Mouse (Mus musculus) heart, embryonic 14.5 days (tissue): ENCODE data around the gene Crebl2. TPM values are rescaled to one million over a fixed set of nuclear protein-coding genes. Genes with fewer than 3 reads are reported as not detected.

ENCODE experiments used
- ATAC-seq: fragments of 200-750 bp; cut with Nextera tagmentation; 2 replicates; pipeline ENCODE4 v1.8.0; 2017; ENCODE audit warnings: low read depth, moderate TSS enrichment; ENCODE audit not compliant: insufficient number of reproducible peaks, insufficient read depth, low FRiP score
- H3K27ac ChIP-seq, 2 experiments: fragments of 200-500 bp in 1 of 2; fragments of 300-500 bp in 1 of 2; sonication (generic) in 1 of 2; replicated peaks in 1 of 2; 2 replicates each; pipeline ENCODE4 v1.5.1; 2012 to 2014; ENCODE audit warnings: low read depth in 2 of 2, low read length in 2 of 2, control low read depth in 1 of 2, mild to moderate bottlenecking in 1 of 2, mixed read lengths in 1 of 2; ENCODE audit not compliant: control insufficient read depth in 1 of 2, insufficient read depth in 1 of 2
- H3K27me3 ChIP-seq: fragments of 300-500 bp; sonication (generic); 2 replicates; pipeline ENCODE4 v1.6.1; 2014; ENCODE audit warnings: mild to moderate bottlenecking, low read length, control low read depth; ENCODE audit not compliant: control insufficient read depth, insufficient read depth
- H3K36me3 ChIP-seq: fragments of 300-500 bp; sonication (generic); 2 replicates; pipeline ENCODE4 v1.6.1; 2014; ENCODE audit warnings: mild to moderate bottlenecking, control low read depth, low read length, mixed read lengths; ENCODE audit not compliant: control insufficient read depth, insufficient read depth
- H3K4me1 ChIP-seq, 2 experiments: fragments of 200-500 bp in 1 of 2; fragments of 300-500 bp in 1 of 2; sonication (generic) in 1 of 2; 2 replicates each; pipeline ENCODE4 v1.6.1; 2012 to 2014; ENCODE audit warnings: low read length in 2 of 2, control low read depth in 1 of 2, mixed read lengths in 1 of 2; ENCODE audit not compliant: control insufficient read depth in 2 of 2, insufficient read depth in 2 of 2
- H3K4me2 ChIP-seq: fragments of 300-500 bp; sonication (generic); 2 replicates; pipeline ENCODE4 v1.6.1; 2014; ENCODE audit warnings: mild to moderate bottlenecking, low read length
- H3K4me3 ChIP-seq, 2 experiments: fragments of 200-500 bp in 1 of 2; fragments of 300-500 bp in 1 of 2; sonication (generic) in 1 of 2; 2 replicates each; pipeline ENCODE4 v1.5.1; 2012 to 2014; ENCODE audit warnings: low read length in 2 of 2, mild to moderate bottlenecking in 2 of 2, control low read depth in 1 of 2, low read depth in 1 of 2, moderate library complexity in 1 of 2; ENCODE audit not compliant: control insufficient read depth in 1 of 2, insufficient read depth in 1 of 2
- H3K9ac ChIP-seq: fragments of 300-500 bp; sonication (generic); 2 replicates; pipeline ENCODE4 v1.6.1; 2014; ENCODE audit warnings: mild to moderate bottlenecking, low read length
- H3K9me3 ChIP-seq: fragments of 300-500 bp; sonication (generic); 2 replicates; pipeline ENCODE4 v1.6.1; 2016; ENCODE audit warnings: low read length, control low read depth; ENCODE audit not compliant: control insufficient read depth
- WGBS: fragments of 180-500 bp; shearing (Covaris S2); extraction: QIAGEN DNeasy Blood & Tissue Kit; methylation state at CpG from one replicate; pipeline ENCODE4 v1.1.7; 2014; 5-methylcytosine and 5-hydroxymethylcytosine counted together
- polyA plus RNA-seq: library from polyadenylated mRNA; unstranded; fragments of >200 nt; fragmentation: Nextera tagmentation; extraction: Ambion mirVana; gene quantifications from 2 replicates; pipeline ENCODE4 v1.2.1, GENCODE M21; 2014

Gene Crebl2
- polyA plus RNA-seq, 1 experiment from 2014 or later: 1.6 TPM

- H3K9me3 ChIP-seq: no peaks in the 10 kb centered on the region
- 0 out of 2 replicates have a peak, but pooled peaks cover 3% of the 10 kb centered on the region for H3K36me3 ChIP-seq
- no peak overlapping the region for H3K9ac ChIP-seq
- H3K4me2 ChIP-seq: no peak overlapping the region
- peaks cover 3 to 12% of the 10 kb centered on the region in 2 experiments; a peak in 3 of 4 replicates for H3K4me1 ChIP-seq
- WGBS: 72% methylated on average over 8 of the region's 8 CpGs
- H3K4me3 ChIP-seq: no peak overlapping the region
- no peaks in the 10 kb centered on the region for H3K27me3 ChIP-seq
- ATAC-seq: no peak
- H3K27ac ChIP-seq: no peak overlapping the region
Measured at GRCm38 (mm10) chr6:134886475-134886874, 56.5 kb downstream of the Crebl2 start.

DNA sequence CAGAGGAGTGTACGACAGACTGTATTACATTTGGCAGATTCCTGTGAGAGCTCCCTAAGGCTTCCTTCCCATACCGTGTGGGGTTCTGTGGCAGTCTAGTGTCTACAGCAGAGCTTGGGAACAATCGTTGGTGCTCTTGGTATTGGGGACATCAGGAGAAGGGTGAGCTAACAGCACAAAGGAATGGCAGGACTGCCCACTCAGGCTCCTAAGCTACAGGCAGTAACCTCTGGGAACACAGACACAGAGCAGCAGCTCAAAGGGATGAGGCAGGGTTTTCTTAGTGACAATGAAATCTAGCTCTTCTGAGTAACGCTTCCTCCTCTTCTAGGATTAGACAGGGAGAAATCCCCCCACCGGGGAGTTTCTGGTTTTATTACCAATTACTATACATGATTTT, 57.1 kb downstream of the Crebl2 start:
- Histone ChIP-seq H3K4me2 (peak overlapping the region; percentile 53), H3K36me3 (0 out of 2 replicates have a peak, but pooled peaks cover 3% of the 10 kb centered on the region), H3K9me3 (no peaks in the 10 kb centered on the region), H3K27me3 (no peaks in the 10 kb centered on the region), H3K27ac (no peak overlapping the region), H3K4me1 (peaks cover 3 to 12% of the 10 kb centered on the region in 2 experiments; a peak in 3 of 4 replicates), H3K9ac (no peak overlapping the region), H3K4me3 (peak overlapping the region in 1 of 2 experiments; percentile 17; a peak in 1 of 4 replicates)
- ATAC-seq: no peak
- WGBS: 50% methylated on average over 5 of the region's 5 CpGs

GRCm38 (mm10) chr6:134887711-134888449, 57.9 kb downstream of the Crebl2 start:
- WGBS: 2% methylated on average over 10 of the region's 10 CpGs
- Histone ChIP-seq H3K4me1 (peaks cover 3 to 12% of the 10 kb centered on the region in 2 experiments; a peak in 3 of 4 replicates), H3K27ac (no peak overlapping the region), H3K4me2 (peak overlapping the region; percentile 53), H3K9ac (no peak overlapping the region), H3K9me3 (no peaks in the 10 kb centered on the region), H3K4me3 (peak overlapping the region; percentile 2 to 17; a peak in 3 of 4 replicates), H3K27me3 (no peaks in the 10 kb centered on the region), H3K36me3 (no peaks in the 10 kb centered on the region)
- no peak for ATAC-seq

DNA sequence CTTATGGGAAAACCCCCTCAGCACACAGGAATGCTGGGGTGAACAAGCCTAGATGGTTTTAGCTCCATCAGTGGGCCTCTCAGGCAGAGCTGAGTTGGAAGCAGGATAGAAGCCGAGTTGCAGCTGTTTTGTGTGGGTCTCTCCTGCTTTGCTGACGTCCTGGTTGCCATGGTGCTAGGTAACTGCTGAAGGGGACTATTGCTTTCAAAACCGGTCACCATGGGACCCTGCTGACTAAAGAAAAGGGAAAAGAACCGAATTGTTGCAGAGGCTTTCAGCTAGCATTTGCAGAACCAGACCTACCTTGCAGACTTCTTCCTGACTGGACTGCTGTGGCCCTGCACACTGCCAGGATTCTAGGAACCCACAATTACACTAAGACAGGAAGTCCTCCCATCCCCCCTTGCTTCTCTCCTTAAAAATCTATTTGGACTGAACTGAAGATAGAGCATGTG, 58.6 kb downstream of the Crebl2 start:
- WGBS: 8% methylated on average over 4 of the region's 4 CpGs
- no peak overlapping the region for H3K4me2 ChIP-seq
- H3K4me1 ChIP-seq: peaks cover 3 to 12% of the 10 kb centered on the region in 2 experiments; a peak in 3 of 4 replicates
- H3K27me3 ChIP-seq: no peaks in the 10 kb centered on the region
- ATAC-seq: no peak
- no peak overlapping the region for H3K9ac ChIP-seq
- H3K27ac ChIP-seq: no peak overlapping the region
- no peak overlapping the region for H3K4me3 ChIP-seq
- H3K36me3 ChIP-seq: no peaks in the 10 kb centered on the region
- no peaks in the 10 kb centered on the region for H3K9me3 ChIP-seq

- no peak overlapping the region for H3K4me2 ChIP-seq
Measured at GRCm38 (mm10) chr6:134889763-134890162, 59.8 kb downstream of the Crebl2 start.

GRCm38 (mm10) chr6:134890436-134890835, 60.5 kb downstream of the Crebl2 start:
- H3K9ac ChIP-seq: no peak overlapping the region
- peaks cover 3 to 12% of the 10 kb centered on the region in 2 experiments; a peak in 3 of 4 replicates for H3K4me1 ChIP-seq
- H3K4me3 ChIP-seq: no peak overlapping the region
- no peaks in the 10 kb centered on the region for H3K9me3 ChIP-seq
- no peak overlapping the region for H3K4me2 ChIP-seq
- H3K36me3 ChIP-seq: no peaks in the 10 kb centered on the region
- no peaks in the 10 kb centered on the region for H3K27me3 ChIP-seq
- ATAC-seq: no peak
- H3K27ac ChIP-seq: no peak overlapping the region
- WGBS: 80% methylated on average over 7 of the region's 7 CpGs

More at GRCm38 (mm10) chr6:134889763-134890162, 59.8 kb downstream of the Crebl2 start:
- no peak overlapping the region for H3K9ac ChIP-seq
- WGBS: 68% methylated on average over 1 of the region's 1 CpGs
- no peak for ATAC-seq
- no peaks in the 10 kb centered on the region for H3K36me3 ChIP-seq
- no peak overlapping the region for H3K27ac ChIP-seq
- no peak overlapping the region for H3K4me3 ChIP-seq
- no peaks in the 10 kb centered on the region for H3K27me3 ChIP-seq
- H3K4me1 ChIP-seq: peaks cover 3 to 12% of the 10 kb centered on the region in 2 experiments; a peak in 3 of 4 replicates
- H3K9me3 ChIP-seq: no peaks in the 10 kb centered on the region

GRCm38 (mm10) chr6:134896570-134897436, 66.8 kb downstream of the Crebl2 start:
- Histone ChIP-seq H3K9ac (peak overlapping the region; percentile 91), H3K4me3 (peak overlapping the region; percentile 64 to 65), H3K4me2 (peak overlapping the region; percentile 87), H3K4me1 (peaks cover 4 to 7% of the 10 kb centered on the region in 2 experiments), H3K9me3 (no peaks in the 10 kb centered on the region), H3K27ac (no peak overlapping the region; a peak in 1 of 4 replicates), H3K36me3 (no peaks in the 10 kb centered on the region), H3K27me3 (no peaks in the 10 kb centered on the region)
- no peak for ATAC-seq
- 52% methylated on average over 15 of the region's 15 CpGs for WGBS
